9 mouse cellular contexts compared by ENCODE assay signal in genomic region chr10:121904137-121904536, GRCm38 (mm10).
DNase-seq lines count a peak whose midpoint lies in the region.
"Had no signal": no experiment of that assay in that cellular context is flagged by ENCODE, and none has a peak within 500 bp of the region (broad histone marks: within the 10 kb centered on the region; RNA-seq: fewer than 3 reads in every experiment).

No protein-coding gene starts in this region.

- peak; percentile 14 for DNase-seq in ovary, postnatal 14 days (ENCODE audit: low spot score)
- DNase-seq in ovary, postnatal 36 days (ENCODE audit: low spot score), result no peak
- DNase-seq in adrenal gland, postnatal 36 days, result peak; percentile 60 to 64
- peak; percentile 17 for DNase-seq in kidney, adult 9 months
- DNase-seq in urinary bladder, postnatal 25 days (ENCODE audit: low spot score), result peak; percentile 21
- no peak for DNase-seq in spleen, postnatal 14 days (ENCODE audit: low spot score in 2 of 2)
- no peak for DNase-seq in right cerebral cortex, adult 2 months (ENCODE audit: low spot score in 2 of 2)
- DNase-seq: cerebellum, adult 2 months; thymus, adult 2 months had no signal

Comparison
In these comparisons a context has a peak if more than half of its experiments do, and no peak if none do; other contexts are left out.
1. DNase-seq: peak in ovary, postnatal 14 days (single experiment), adrenal gland, postnatal 36 days (2 of 2), kidney, adult 9 months (single experiment) and urinary bladder, postnatal 25 days (single experiment); none in ovary, postnatal 36 days (single experiment), spleen, postnatal 14 days (0 of 2) and right cerebral cortex, adult 2 months (0 of 2).